Mouse (Mus musculus) NIH3T3 (cell line): ENCODE data around the gene Bloc1s4.

Experiments
- DNase-seq: peaks from one replicate; pipeline ENCODE4 v3.0.0-alpha.2; 2012; ENCODE audit warnings: low read depth

The Bloc1s4 gene

GRCm38 (mm10) chr5:36717889-36718288 is 30.6 kb downstream of the Bloc1s4 start:
- no peak for DNase-seq

- DNase-seq, result no peak
These were observed 31.6 kb downstream of the Bloc1s4 start for GRCm38 (mm10) chr5:36716816-36717215.

- DNase-seq, result peak; percentile 85
These were observed 33.6 kb downstream of the Bloc1s4 start for GRCm38 (mm10) chr5:36714832-36715231.

- DNase-seq, result no peak
These were observed 34.8 kb downstream of the Bloc1s4 start for GRCm38 (mm10) chr5:36713693-36714092.

GRCm38 (mm10) chr5:36712553-36713534 is 35.6 kb downstream of the Bloc1s4 start:
- DNase-seq, result peak; percentile 96

- no peak for DNase-seq
These were observed 36.6 kb downstream of the Bloc1s4 start for GRCm38 (mm10) chr5:36711863-36712262.

GRCm38 (mm10) chr5:36705792-36706191 is 42.7 kb downstream of the Bloc1s4 start:
- no peak for DNase-seq

GRCm38 (mm10) chr5:36705390-36705789 is 43.1 kb downstream of the Bloc1s4 start:
- DNase-seq, result no peak

- no peak for DNase-seq
These were observed 43.8 kb downstream of the Bloc1s4 start for GRCm38 (mm10) chr5:36704684-36705083.

GRCm38 (mm10) chr5:36700939-36701620 is 47.4 kb downstream of the Bloc1s4 start:
- DNase-seq, result peak; percentile 43

- peak; percentile 62 for DNase-seq
These were observed 49.8 kb downstream of the Bloc1s4 start for GRCm38 (mm10) chr5:36698689-36699088.

- DNase-seq, result peak; percentile 71
These were observed 50.3 kb downstream of the Bloc1s4 start for GRCm38 (mm10) chr5:36698067-36698670.
